Mouse (Mus musculus) hindbrain, embryonic 13.5 days (tissue): Measurements from ENCODE around the gene Stat3. TPM values are rescaled to one million over a fixed set of nuclear protein-coding genes. Genes with fewer than 3 reads are reported as not detected.

ENCODE experiments used
- ATAC-seq: fragments of 200-750 bp; cut with Nextera tagmentation; 2 replicates; pipeline ENCODE4 v1.8.0; 2017; ENCODE audit warnings: moderate TSS enrichment; ENCODE audit not compliant: low FRiP score
- H3K27ac ChIP-seq: fragments of 300-500 bp; sonication (generic); 2 replicates; pipeline ENCODE4 v1.5.1; 2015; ENCODE audit warnings: inconsistent platforms, mild to moderate bottlenecking, moderate library complexity
- H3K27me3 ChIP-seq: fragments of 300-500 bp; sonication (generic); 2 replicates; pipeline ENCODE4 v1.6.1; 2015; ENCODE audit warnings: mild to moderate bottlenecking, inconsistent platforms
- H3K36me3 ChIP-seq: fragments of 300-500 bp; sonication (generic); 2 replicates; pipeline ENCODE4 v1.6.1; 2015; ENCODE audit warnings: mild to moderate bottlenecking, inconsistent platforms
- H3K4me1 ChIP-seq: fragments of 300-500 bp; sonication (generic); replicated peaks from 2 replicates; pipeline ENCODE4 v1.6.1; 2015; ENCODE audit warnings: inconsistent platforms
- H3K4me2 ChIP-seq: fragments of 300-500 bp; sonication (generic); 2 replicates; pipeline ENCODE4 v1.6.1; 2015; ENCODE audit warnings: inconsistent platforms, mild to moderate bottlenecking, moderate library complexity
- H3K4me3 ChIP-seq: fragments of 300-500 bp; sonication (generic); 2 replicates; pipeline ENCODE4 v1.5.1; 2015; ENCODE audit warnings: mild to moderate bottlenecking, inconsistent platforms
- H3K9ac ChIP-seq: fragments of 300-500 bp; sonication (generic); 2 replicates; pipeline ENCODE4 v1.6.1; 2015; ENCODE audit warnings: mild to moderate bottlenecking, inconsistent platforms
- H3K9me3 ChIP-seq: fragments of 300-500 bp; sonication (generic); 2 replicates; pipeline ENCODE4 v1.6.1; 2016; ENCODE audit warnings: inconsistent platforms
- WGBS: fragments of 180-500 bp; shearing (Covaris S2); methylation state at CpG from one replicate; pipeline ENCODE4 v1.1.7; 2015; 5-methylcytosine and 5-hydroxymethylcytosine counted together
- polyA plus RNA-seq: library from polyadenylated mRNA; unstranded; fragments of >200 nt; fragmentation: Nextera tagmentation; extraction: Ambion mirVana; gene quantifications from 2 replicates; pipeline ENCODE4 v1.2.1, GENCODE M21; 2015

Gene Stat3
- polyA plus RNA-seq, 1 experiment from 2014 or later = 53.3 TPM

- Histone ChIP-seq H3K4me1 (peaks cover 26% of the 10 kb centered on the region), H3K4me2 (no peak overlapping the region), H3K27me3 (peaks cover 51% of the 10 kb centered on the region), H3K9ac (no peak overlapping the region), H3K36me3 (no peaks in the 10 kb centered on the region), H3K27ac (no peak overlapping the region), H3K9me3 (no peaks in the 10 kb centered on the region), H3K4me3 (no peak overlapping the region)
- WGBS = 82% methylated on average over 5 of the region's 5 CpGs
- ATAC-seq = no peak
Measured at GRCm38 (mm10) chr11:100853018-100853417, 86.3 kb downstream of the Stat3 start.

- Histone ChIP-seq H3K9me3 (no peaks in the 10 kb centered on the region), H3K4me3 (no peak overlapping the region), H3K27ac (no peak overlapping the region), H3K9ac (no peak overlapping the region), H3K27me3 (peaks cover 43% of the 10 kb centered on the region), H3K4me1 (peaks cover 27% of the 10 kb centered on the region), H3K4me2 (no peak overlapping the region), H3K36me3 (no peaks in the 10 kb centered on the region)
- WGBS = 90% methylated on average over 2 of the region's 2 CpGs
- no peak for ATAC-seq
Measured at GRCm38 (mm10) chr11:100852088-100852487, 87.3 kb downstream of the Stat3 start.

GRCm38 (mm10) chr11:100850778-100851528 is 88.4 kb downstream of the Stat3 start:
- Histone ChIP-seq H3K4me3 (peak overlapping the region; percentile 70), H3K27me3 (peaks cover 32% of the 10 kb centered on the region), H3K4me2 (peak overlapping the region; percentile 84), H3K27ac (peak overlapping the region; percentile 84), H3K36me3 (no peaks in the 10 kb centered on the region), H3K9me3 (no peaks in the 10 kb centered on the region), H3K9ac (peak overlapping the region; percentile 85), H3K4me1 (peaks cover 27% of the 10 kb centered on the region)
- WGBS = 2% methylated on average over 33 of the region's 33 CpGs
- peak; percentile 57 for ATAC-seq

GRCm38 (mm10) chr11:100850038-100850777 is 89.1 kb downstream of the Stat3 start, which contains the start of gene Stat5b:
TSS of gene Stat5b (minus strand) at chr11:100850724.
- Histone ChIP-seq H3K9ac (peak within 1 kb of the TSS; percentile 85), H3K4me2 (peak within 1 kb of the TSS; percentile 84), H3K4me1 (peaks cover 27% of the 10 kb centered on the region), H3K36me3 (no peaks in the 10 kb centered on the region), H3K27ac (peak within 1 kb of the TSS; percentile 84), H3K4me3 (peak within 1 kb of the TSS; percentile 70), H3K9me3 (no peaks in the 10 kb centered on the region), H3K27me3 (peaks cover 24% of the 10 kb centered on the region)
- ATAC-seq = peak; percentile 87
- 0% methylated on average over 63 of the region's 104 CpGs for WGBS

GRCm38 (mm10) chr11:100849456-100850037 is 89.8 kb downstream of the Stat3 start:
- Histone ChIP-seq H3K36me3 (no peaks in the 10 kb centered on the region), H3K4me2 (peak overlapping the region; percentile 84), H3K9ac (peak overlapping the region; percentile 85), H3K9me3 (no peaks in the 10 kb centered on the region), H3K27ac (peak overlapping the region; percentile 84; the same call in 1 of the 2 replicates), H3K4me3 (peak overlapping the region; percentile 70), H3K4me1 (peaks cover 27% of the 10 kb centered on the region), H3K27me3 (peaks cover 19% of the 10 kb centered on the region)
- 3% methylated on average over 13 of the region's 13 CpGs for WGBS
- ATAC-seq = no peak

GRCm38 (mm10) chr11:100848789-100849379 is 90.5 kb downstream of the Stat3 start:
- H3K4me2 ChIP-seq = peak overlapping the region; percentile 84
- H3K4me3 ChIP-seq = peak overlapping the region; percentile 70
- H3K9ac ChIP-seq = peak overlapping the region; percentile 85
- WGBS = 69% methylated on average over 6 of the region's 6 CpGs
- peaks cover 27% of the 10 kb centered on the region for H3K4me1 ChIP-seq
- no peaks in the 10 kb centered on the region for H3K9me3 ChIP-seq
- no peak overlapping the region for H3K27ac ChIP-seq
- no peak for ATAC-seq
- no peaks in the 10 kb centered on the region for H3K36me3 ChIP-seq
- peaks cover 12% of the 10 kb centered on the region for H3K27me3 ChIP-seq

- no peaks in the 10 kb centered on the region for H3K9me3 ChIP-seq
- no peak overlapping the region for H3K27ac ChIP-seq
- H3K4me3 ChIP-seq = no peak overlapping the region
- 79% methylated on average over 4 of the region's 4 CpGs for WGBS
- H3K36me3 ChIP-seq = no peaks in the 10 kb centered on the region
- H3K4me1 ChIP-seq = peaks cover 27% of the 10 kb centered on the region
- ATAC-seq = no peak
- H3K27me3 ChIP-seq = peaks cover 7% of the 10 kb centered on the region
- H3K9ac ChIP-seq = no peak overlapping the region; the same call in 1 of the 2 replicates
- peak overlapping the region; percentile 84; the same call in 1 of the 2 replicates for H3K4me2 ChIP-seq
Measured at GRCm38 (mm10) chr11:100848080-100848479, 91.3 kb downstream of the Stat3 start.

- no peak for ATAC-seq
- WGBS = 91% methylated on average over 4 of the region's 4 CpGs
- Histone ChIP-seq H3K9me3 (no peaks in the 10 kb centered on the region), H3K9ac (no peak overlapping the region), H3K27me3 (peaks cover 2% of the 10 kb centered on the region), H3K4me1 (peaks cover 27% of the 10 kb centered on the region), H3K36me3 (no peaks in the 10 kb centered on the region), H3K4me2 (0 out of 2 replicates have a peak overlapping the region, but pooled peaks have one; percentile 84), H3K27ac (no peak overlapping the region), H3K4me3 (no peak overlapping the region)
Measured at GRCm38 (mm10) chr11:100847572-100847971, 91.8 kb downstream of the Stat3 start.

- H3K36me3 ChIP-seq = no peaks in the 10 kb centered on the region
- no peak overlapping the region for H3K9ac ChIP-seq
- no peaks in the 10 kb centered on the region for H3K27me3 ChIP-seq
- H3K9me3 ChIP-seq = no peaks in the 10 kb centered on the region
- peaks cover 23% of the 10 kb centered on the region for H3K4me1 ChIP-seq
- H3K4me3 ChIP-seq = no peak overlapping the region
- WGBS = 91% methylated on average over 6 of the region's 6 CpGs
- no peak overlapping the region for H3K27ac ChIP-seq
- no peak for ATAC-seq
- H3K4me2 ChIP-seq = no peak overlapping the region
Measured at GRCm38 (mm10) chr11:100845793-100846192, 93.5 kb downstream of the Stat3 start.

- Histone ChIP-seq H3K36me3 (no peaks in the 10 kb centered on the region), H3K27me3 (no peaks in the 10 kb centered on the region), H3K4me2 (no peak overlapping the region), H3K27ac (no peak overlapping the region), H3K4me1 (peaks cover 16% of the 10 kb centered on the region), H3K4me3 (no peak overlapping the region), H3K9me3 (no peaks in the 10 kb centered on the region), H3K9ac (no peak overlapping the region)
- WGBS = 91% methylated on average over 4 of the region's 4 CpGs
- ATAC-seq = no peak
Measured at GRCm38 (mm10) chr11:100844121-100844520, 95.2 kb downstream of the Stat3 start.

GRCm38 (mm10) chr11:100843070-100843669 is 96.2 kb downstream of the Stat3 start:
- Histone ChIP-seq H3K9me3 (no peaks in the 10 kb centered on the region), H3K36me3 (no peaks in the 10 kb centered on the region), H3K9ac (no peak overlapping the region), H3K4me3 (no peak overlapping the region), H3K4me1 (peaks cover 8% of the 10 kb centered on the region; the same call in 1 of the 2 replicates), H3K27ac (no peak overlapping the region), H3K27me3 (no peaks in the 10 kb centered on the region), H3K4me2 (no peak overlapping the region)
- ATAC-seq = no peak
- 95% methylated on average over 8 of the region's 8 CpGs for WGBS
